Mouse (Mus musculus): ENCODE data around the gene Sun3. TPM values are rescaled to one million over a fixed set of nuclear protein-coding genes. Genes with fewer than 3 reads are reported as not detected.

The Sun3 gene
- polyA plus RNA-seq, 1 experiment = not detected

- no peak for TF ChIP-seq E2F4 (IDR thresholded peaks at IDR 0.05; ENCODE audit: insufficient read depth)
- no peak for TF ChIP-seq TCF12 (IDR thresholded peaks at IDR 0.05; ENCODE audit: insufficient read depth, poor library complexity, severe bottlenecking)
- TF ChIP-seq MYOG (IDR thresholded peaks at IDR 0.05; ENCODE audit: control insufficient read depth in 1 of 3, insufficient read depth in 1 of 3, insufficient read length in 2 of 3, low read depth in 2 of 3) = no peak
- no peak for TF ChIP-seq CEBPB (IDR thresholded peaks at IDR 0.05; ENCODE audit: insufficient read depth, poor library complexity, severe bottlenecking)
- no peak overlapping the region for H3ac ChIP-seq (ENCODE audit: control insufficient read depth, insufficient read length)
- H3K4me3 ChIP-seq = no peak overlapping the region
- peaks cover 20% of the 10 kb centered on the region for H3K27me3 ChIP-seq (ENCODE audit: control insufficient read depth, insufficient read depth, insufficient read length)
- no peak overlapping the region for H3K4me2 ChIP-seq (ENCODE audit: low read depth)
- no peaks in the 10 kb centered on the region for H3K36me3 ChIP-seq (ENCODE audit: control insufficient read depth, insufficient read depth)
- no peaks in the 10 kb centered on the region for H3K79me2 ChIP-seq (ENCODE audit: control insufficient read depth, insufficient read depth)
Observed at GRCm38 (mm10) chr11:9047044-9047443, 1.7 kb downstream of the Sun3 start.

- Histone ChIP-seq H3K27me3 (ENCODE audit: control insufficient read depth, insufficient read depth, insufficient read length) (peaks cover 17% of the 10 kb centered on the region), H3K79me2 (ENCODE audit: control insufficient read depth, insufficient read depth) (no peaks in the 10 kb centered on the region), H3ac (ENCODE audit: control insufficient read depth, insufficient read length) (no peak overlapping the region), H3K4me3 (no peak overlapping the region), H3K4me2 (ENCODE audit: low read depth) (no peak overlapping the region), H3K36me3 (ENCODE audit: control insufficient read depth, insufficient read depth) (no peaks in the 10 kb centered on the region)
- TF ChIP-seq MYOG (IDR thresholded peaks at IDR 0.05; ENCODE audit: control insufficient read depth in 1 of 3, insufficient read depth in 1 of 3, insufficient read length in 2 of 3, low read depth in 2 of 3) (no peak), TCF3 (IDR thresholded peaks at IDR 0.05; ENCODE audit: insufficient read length, low read depth) (no peak), REST (IDR thresholded peaks at IDR 0.05; ENCODE audit: insufficient read depth, insufficient read length) (no peak), E2F4 (IDR thresholded peaks at IDR 0.05; ENCODE audit: insufficient read depth) (no peak), MAX (IDR thresholded peaks at IDR 0.05; ENCODE audit: low read depth) (no peak), CEBPB (IDR thresholded peaks at IDR 0.05; ENCODE audit: insufficient read depth, poor library complexity, severe bottlenecking) (no peak), USF1 (IDR thresholded peaks at IDR 0.05; ENCODE audit: low read depth) (no peak), TCF12 (IDR thresholded peaks at IDR 0.05; ENCODE audit: insufficient read depth, poor library complexity, severe bottlenecking) (no peak), SRF (IDR thresholded peaks at IDR 0.05; ENCODE audit: control insufficient read depth, insufficient read length, low read depth) (no peak), MYOD1 (IDR thresholded peaks at IDR 0.05; ENCODE audit: control insufficient read depth in 1 of 3, insufficient read length in 2 of 3, low read depth in 2 of 3) (no peak), POLR2A (IDR thresholded peaks at IDR 0.05; ENCODE audit: insufficient read length, low read depth) (no peak)
Observed at GRCm38 (mm10) chr11:9046546-9046945, 2.2 kb downstream of the Sun3 start.

GRCm38 (mm10) chr11:9031530-9031929 lies 17.3 kb downstream of the Sun3 start:
- no peaks in the 10 kb centered on the region for H3K79me2 ChIP-seq (ENCODE audit: control insufficient read depth, insufficient read depth)
- H3K27me3 ChIP-seq (ENCODE audit: control insufficient read depth, insufficient read depth, insufficient read length) = peaks cover 7% of the 10 kb centered on the region
- no peak overlapping the region for H3K4me2 ChIP-seq (ENCODE audit: low read depth)
- no peak overlapping the region for H3K4me3 ChIP-seq
- TF ChIP-seq SRF (IDR thresholded peaks at IDR 0.05; ENCODE audit: control insufficient read depth, insufficient read length, low read depth) (no peak), E2F4 (IDR thresholded peaks at IDR 0.05; ENCODE audit: insufficient read depth) (no peak)
- no peak overlapping the region for H3ac ChIP-seq (ENCODE audit: control insufficient read depth, insufficient read length)
- no peaks in the 10 kb centered on the region for H3K36me3 ChIP-seq (ENCODE audit: control insufficient read depth, insufficient read depth)

GRCm38 (mm10) chr11:9025211-9025610 lies 23.6 kb downstream of the Sun3 start:
- Histone ChIP-seq H3K79me2 (ENCODE audit: control insufficient read depth, insufficient read depth) (no peaks in the 10 kb centered on the region), H3K4me3 (no peak overlapping the region), H3K4me2 (ENCODE audit: low read depth) (no peak overlapping the region), H3K36me3 (ENCODE audit: control insufficient read depth, insufficient read depth) (no peaks in the 10 kb centered on the region), H3K27me3 (ENCODE audit: control insufficient read depth, insufficient read depth, insufficient read length) (peaks cover 7% of the 10 kb centered on the region), H3ac (ENCODE audit: control insufficient read depth, insufficient read length) (no peak overlapping the region)
- TF ChIP-seq SRF (IDR thresholded peaks at IDR 0.05; ENCODE audit: control insufficient read depth, insufficient read length, low read depth) = no peak
- no peak for TF ChIP-seq POLR2A (IDR thresholded peaks at IDR 0.05; ENCODE audit: insufficient read length, low read depth)
- TF ChIP-seq MYOG (IDR thresholded peaks at IDR 0.05; ENCODE audit: control insufficient read depth in 1 of 3, insufficient read depth in 1 of 3, insufficient read length in 2 of 3, low read depth in 2 of 3) = no peak
- no peak for TF ChIP-seq REST (IDR thresholded peaks at IDR 0.05; ENCODE audit: insufficient read depth, insufficient read length)
- TF ChIP-seq TCF3 (IDR thresholded peaks at IDR 0.05; ENCODE audit: insufficient read length, low read depth) = no peak
- TF ChIP-seq E2F4 (IDR thresholded peaks at IDR 0.05; ENCODE audit: insufficient read depth) = no peak
- no peak for TF ChIP-seq USF1 (IDR thresholded peaks at IDR 0.05; ENCODE audit: low read depth)
- no peak for TF ChIP-seq MYOD1 (IDR thresholded peaks at IDR 0.05; ENCODE audit: control insufficient read depth in 1 of 3, insufficient read length in 2 of 3, low read depth in 2 of 3)

- no peak overlapping the region for H3ac ChIP-seq (ENCODE audit: control insufficient read depth, insufficient read length)
- no peak overlapping the region for H3K4me2 ChIP-seq (ENCODE audit: low read depth)
- no peaks in the 10 kb centered on the region for H3K79me2 ChIP-seq (ENCODE audit: control insufficient read depth, insufficient read depth)
- H3K4me3 ChIP-seq = no peak overlapping the region
- H3K27me3 ChIP-seq (ENCODE audit: control insufficient read depth, insufficient read depth, insufficient read length) = peaks cover 7% of the 10 kb centered on the region
- TF ChIP-seq SRF (IDR thresholded peaks at IDR 0.05; ENCODE audit: control insufficient read depth, insufficient read length, low read depth) (no peak), CEBPB (IDR thresholded peaks at IDR 0.05; ENCODE audit: insufficient read depth, poor library complexity, severe bottlenecking) (no peak)
- H3K36me3 ChIP-seq (ENCODE audit: control insufficient read depth, insufficient read depth) = no peaks in the 10 kb centered on the region
Observed at GRCm38 (mm10) chr11:9024782-9025181, 24.0 kb downstream of the Sun3 start.

GRCm38 (mm10) chr11:9020207-9020606 lies 28.6 kb downstream of the Sun3 start:
- Histone ChIP-seq H3K4me2 (ENCODE audit: low read depth) (no peak overlapping the region), H3K27me3 (ENCODE audit: control insufficient read depth, insufficient read depth, insufficient read length) (no peaks in the 10 kb centered on the region), H3K4me3 (no peak overlapping the region), H3ac (ENCODE audit: control insufficient read depth, insufficient read length) (no peak overlapping the region), H3K79me2 (ENCODE audit: control insufficient read depth, insufficient read depth) (no peaks in the 10 kb centered on the region), H3K36me3 (ENCODE audit: control insufficient read depth, insufficient read depth) (no peaks in the 10 kb centered on the region)
- TF ChIP-seq USF1 (IDR thresholded peaks at IDR 0.05; ENCODE audit: low read depth) (no peak), POLR2AphosphoS2 (IDR thresholded peaks at IDR 0.05; ENCODE audit: insufficient read length, low read depth) (no peak)

Data from myocyte (in vitro differentiated cells).